Mouse (Mus musculus): Measurements from ENCODE around the gene Ubfd1. TPM values are rescaled to one million over a fixed set of nuclear protein-coding genes. Genes with fewer than 3 reads are reported as not detected.

Ubfd1 gene
- 69.5 and 74.8 TPM in 2 replicates for polyA plus RNA-seq (2015; fragmentation: Nextera tagmentation; extraction: Ambion mirVana)

GRCm38 (mm10) chr7:122066945-122067516, at the start of gene Ubfd1, which contains the start of gene Ears2:
Gene Ubfd1, plus strand, starts transcription at chr7:122067175.
Gene Ears2, minus strand, starts transcription at chr7:122067263.
- Histone ChIP-seq H3K4me2 (replicated peaks) (peak within 1 kb of the TSS; percentile 89), H3K9ac (replicated peaks) (peak within 1 kb of the TSS; percentile 97), H3K4me3 (replicated peaks) (peak within 1 kb of the TSS; percentile 99), H3K36me3 (peaks cover 37% of the 10 kb centered on the region), H3K4me1 (replicated peaks) (peaks cover 37% of the 10 kb centered on the region), H3K9me3 (no peaks in the 10 kb centered on the region), H3K27me3 (no peaks in the 10 kb centered on the region), H3K27ac (peak within 1 kb of the TSS; percentile 97)
- WGBS, result under 1% methylated on average over 58 of the region's 60 CpGs
- ATAC-seq, result peak; percentile 99

GRCm38 (mm10) chr7:122018247-122018646, 48.7 kb upstream of the Ubfd1 start:
- Histone ChIP-seq H3K36me3 (no peaks in the 10 kb centered on the region), H3K27ac (no peak overlapping the region), H3K9me3 (no peaks in the 10 kb centered on the region), H3K9ac (replicated peaks) (peak overlapping the region; percentile 49; the same call in 1 of the 2 replicates), H3K4me1 (replicated peaks) (peaks cover 54% of the 10 kb centered on the region), H3K27me3 (no peaks in the 10 kb centered on the region), H3K4me3 (replicated peaks) (peak overlapping the region; percentile 85; the same call in 1 of the 2 replicates), H3K4me2 (replicated peaks) (peak overlapping the region; percentile 76)
- no peak for ATAC-seq
- WGBS, result 70% methylated on average over 3 of the region's 3 CpGs

GRCm38 (mm10) chr7:122018978-122019377, 48.0 kb upstream of the Ubfd1 start:
- peak overlapping the region; percentile 76 for H3K4me2 ChIP-seq (replicated peaks)
- H3K9me3 ChIP-seq, result no peaks in the 10 kb centered on the region
- 91% methylated on average over 7 of the region's 7 CpGs for WGBS
- no peak overlapping the region for H3K27ac ChIP-seq
- peak overlapping the region; percentile 85 for H3K4me3 ChIP-seq (replicated peaks)
- H3K9ac ChIP-seq (replicated peaks), result peak overlapping the region; percentile 32; the same call in 1 of the 2 replicates
- H3K27me3 ChIP-seq, result no peaks in the 10 kb centered on the region
- H3K4me1 ChIP-seq (replicated peaks), result peaks cover 54% of the 10 kb centered on the region
- no peaks in the 10 kb centered on the region for H3K36me3 ChIP-seq
- no peak for ATAC-seq

- Histone ChIP-seq H3K27ac (peak overlapping the region; percentile 92), H3K36me3 (no peaks in the 10 kb centered on the region), H3K27me3 (no peaks in the 10 kb centered on the region), H3K4me3 (replicated peaks) (peak overlapping the region; percentile 85), H3K9ac (replicated peaks) (peak overlapping the region; percentile 90), H3K9me3 (no peaks in the 10 kb centered on the region), H3K4me2 (replicated peaks) (peak overlapping the region; percentile 76), H3K4me1 (replicated peaks) (peaks cover 46% of the 10 kb centered on the region)
- 2% methylated on average over 6 of the region's 6 CpGs for WGBS
- peak; percentile 55 for ATAC-seq
These were observed 46.7 kb upstream of the Ubfd1 start for GRCm38 (mm10) chr7:122020273-122020666.

- Histone ChIP-seq H3K4me3 (replicated peaks) (peak within 1 kb of the TSS; percentile 85), H3K27ac (peak within 1 kb of the TSS; percentile 92), H3K4me1 (replicated peaks) (peaks cover 41% of the 10 kb centered on the region), H3K27me3 (no peaks in the 10 kb centered on the region), H3K36me3 (no peaks in the 10 kb centered on the region), H3K9ac (replicated peaks) (peak within 1 kb of the TSS; percentile 90), H3K4me2 (replicated peaks) (peak within 1 kb of the TSS; percentile 76), H3K9me3 (no peaks in the 10 kb centered on the region)
- peak; percentile 90 for ATAC-seq
- WGBS, result under 1% methylated on average over 50 of the region's 50 CpGs
These were observed 46.2 kb upstream of the Ubfd1 start, which contains the start of gene Gga2 for GRCm38 (mm10) chr7:122020667-122021354. Gene Gga2, minus strand, starts transcription at chr7:122021222.

- no peaks in the 10 kb centered on the region for H3K27me3 ChIP-seq
- peaks cover 29% of the 10 kb centered on the region for H3K4me1 ChIP-seq (replicated peaks)
- H3K9ac ChIP-seq (replicated peaks), result no peak overlapping the region
- no peaks in the 10 kb centered on the region for H3K36me3 ChIP-seq
- no peak overlapping the region for H3K27ac ChIP-seq
- H3K4me3 ChIP-seq (replicated peaks), result no peak overlapping the region
- H3K4me2 ChIP-seq (replicated peaks), result no peak overlapping the region
- ATAC-seq, result no peak
- 87% methylated on average over 2 of the region's 2 CpGs for WGBS
- no peaks in the 10 kb centered on the region for H3K9me3 ChIP-seq
These were observed 44.8 kb upstream of the Ubfd1 start for GRCm38 (mm10) chr7:122022131-122022530.

GRCm38 (mm10) chr7:122033371-122033770, 33.6 kb upstream of the Ubfd1 start:
- 78% methylated on average over 3 of the region's 3 CpGs for WGBS
- H3K9ac ChIP-seq (replicated peaks), result no peak overlapping the region
- H3K4me3 ChIP-seq (replicated peaks), result no peak overlapping the region
- no peak overlapping the region for H3K4me2 ChIP-seq (replicated peaks)
- no peaks in the 10 kb centered on the region for H3K9me3 ChIP-seq
- no peak overlapping the region for H3K27ac ChIP-seq
- H3K4me1 ChIP-seq (replicated peaks), result no peaks in the 10 kb centered on the region
- ATAC-seq, result no peak
- no peaks in the 10 kb centered on the region for H3K27me3 ChIP-seq
- peaks cover 11% of the 10 kb centered on the region for H3K36me3 ChIP-seq

- Histone ChIP-seq H3K4me3 (replicated peaks) (no peak overlapping the region), H3K27ac (no peak overlapping the region), H3K4me2 (replicated peaks) (no peak overlapping the region), H3K9me3 (no peaks in the 10 kb centered on the region), H3K4me1 (replicated peaks) (no peaks in the 10 kb centered on the region), H3K36me3 (peaks cover 21% of the 10 kb centered on the region), H3K27me3 (no peaks in the 10 kb centered on the region), H3K9ac (replicated peaks) (no peak overlapping the region)
- 58% methylated on average over 2 of the region's 2 CpGs for WGBS
- no peak for ATAC-seq
These were observed 32.6 kb upstream of the Ubfd1 start for GRCm38 (mm10) chr7:122034348-122034747.

- Histone ChIP-seq H3K4me3 (replicated peaks) (no peak overlapping the region), H3K36me3 (peaks cover 51% of the 10 kb centered on the region), H3K9me3 (no peaks in the 10 kb centered on the region), H3K9ac (replicated peaks) (no peak overlapping the region), H3K4me2 (replicated peaks) (no peak overlapping the region), H3K27me3 (no peaks in the 10 kb centered on the region), H3K4me1 (replicated peaks) (no peaks in the 10 kb centered on the region), H3K27ac (no peak overlapping the region)
- 94% methylated on average over 8 of the region's 8 CpGs for WGBS
- no peak for ATAC-seq
These were observed 22.9 kb upstream of the Ubfd1 start for GRCm38 (mm10) chr7:122044106-122044505.

- Histone ChIP-seq H3K36me3 (peaks cover 45% of the 10 kb centered on the region), H3K4me3 (replicated peaks) (no peak overlapping the region), H3K27me3 (no peaks in the 10 kb centered on the region), H3K27ac (no peak overlapping the region), H3K4me1 (replicated peaks) (no peaks in the 10 kb centered on the region), H3K4me2 (replicated peaks) (no peak overlapping the region), H3K9me3 (no peaks in the 10 kb centered on the region), H3K9ac (replicated peaks) (no peak overlapping the region)
- 94% methylated on average over 4 of the region's 4 CpGs for WGBS
- ATAC-seq, result no peak
These were observed 21.8 kb upstream of the Ubfd1 start for GRCm38 (mm10) chr7:122045181-122045634.

- Histone ChIP-seq H3K4me1 (replicated peaks) (no peaks in the 10 kb centered on the region), H3K27me3 (no peaks in the 10 kb centered on the region), H3K9ac (replicated peaks) (no peak overlapping the region), H3K4me2 (replicated peaks) (no peak overlapping the region), H3K9me3 (no peaks in the 10 kb centered on the region), H3K27ac (no peak overlapping the region), H3K36me3 (peaks cover 43% of the 10 kb centered on the region), H3K4me3 (replicated peaks) (no peak overlapping the region)
- WGBS, result 100% methylated on average over 1 of the region's 1 CpGs
- no peak for ATAC-seq
These were observed 21.3 kb upstream of the Ubfd1 start for GRCm38 (mm10) chr7:122045711-122046110.

- Histone ChIP-seq H3K9me3 (no peaks in the 10 kb centered on the region), H3K9ac (replicated peaks) (no peak overlapping the region), H3K36me3 (peaks cover 44% of the 10 kb centered on the region), H3K27ac (no peak overlapping the region), H3K27me3 (no peaks in the 10 kb centered on the region), H3K4me2 (replicated peaks) (no peak overlapping the region), H3K4me3 (replicated peaks) (no peak overlapping the region), H3K4me1 (replicated peaks) (no peaks in the 10 kb centered on the region)
- no peak for ATAC-seq
- WGBS, result 97% methylated on average over 2 of the region's 2 CpGs
These were observed 20.2 kb upstream of the Ubfd1 start for GRCm38 (mm10) chr7:122046813-122047212.

All from midbrain, embryonic 13.5 days (tissue).